Mouse (Mus musculus): ENCODE data around the gene Uimc1. TPM values are rescaled to one million over a fixed set of nuclear protein-coding genes. Genes with fewer than 3 reads are reported as not detected.

Gene Uimc1
- polyA plus RNA-seq, 1 experiment from 2014 or later = 29.5 TPM

DNA sequence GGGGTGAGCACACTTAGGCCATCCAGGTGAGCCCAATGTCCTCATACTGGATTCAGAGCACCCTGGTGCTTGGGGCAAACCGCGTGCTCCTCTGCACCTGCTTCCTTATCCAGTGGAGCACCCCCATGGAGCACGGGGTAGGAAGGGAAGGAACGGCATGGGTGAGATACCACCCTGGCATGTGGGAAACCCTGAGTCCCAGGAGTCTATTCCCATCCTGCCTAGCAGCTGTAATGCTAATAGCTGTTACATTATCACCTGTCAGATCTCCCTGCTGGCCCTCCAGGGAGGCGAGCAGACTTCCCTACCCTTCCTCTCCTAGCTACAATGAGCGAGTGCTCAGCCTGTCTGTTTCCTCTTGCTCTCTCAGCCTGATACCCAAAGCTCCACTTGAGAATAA, 104.9 kb downstream of the Uimc1 start:
- DNase-seq (ENCODE audit: low spot score) = no peak

DNA sequence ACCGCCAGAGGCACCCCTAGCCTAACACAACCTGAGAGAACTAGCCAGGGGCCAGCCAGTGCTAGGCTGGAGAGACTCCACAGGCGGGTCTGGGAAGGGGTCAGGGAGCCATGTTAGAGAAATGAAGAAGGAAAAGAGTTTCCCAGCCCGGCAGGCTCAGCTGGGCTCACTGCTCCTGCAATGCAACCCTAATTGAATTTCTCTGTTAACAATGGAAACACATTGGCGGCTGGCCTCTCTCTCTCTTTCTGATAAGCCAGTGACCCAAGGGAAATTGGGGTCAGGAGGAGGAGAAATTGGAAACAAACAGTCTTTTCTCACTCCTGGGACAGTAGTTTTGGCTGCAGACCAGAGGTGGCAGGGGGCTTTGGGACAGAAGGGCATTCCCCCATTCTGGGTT, 105.5 kb downstream of the Uimc1 start:
- no peak for DNase-seq (ENCODE audit: low spot score)

DNA sequence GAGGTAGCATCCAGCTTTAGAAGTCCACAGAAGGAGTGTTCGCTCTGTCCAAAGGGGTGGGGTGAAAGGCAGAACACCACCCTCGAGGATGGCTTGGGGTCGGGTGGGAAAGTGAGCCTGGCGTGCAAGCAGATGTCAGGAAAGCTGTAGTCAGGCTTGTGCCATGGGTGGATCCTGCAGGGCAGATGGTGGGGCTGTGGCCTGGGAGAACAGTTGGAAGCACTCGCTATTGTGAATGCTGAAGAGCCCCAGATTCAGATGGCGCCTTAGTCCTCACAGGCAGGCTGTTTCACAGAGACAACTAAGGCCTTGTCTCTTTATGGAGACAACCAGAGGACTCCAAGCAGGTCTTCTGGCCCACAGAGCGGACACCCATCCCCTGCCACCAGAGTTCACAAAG, 107.9 kb downstream of the Uimc1 start:
- no peak for DNase-seq (ENCODE audit: low spot score)

DNA sequence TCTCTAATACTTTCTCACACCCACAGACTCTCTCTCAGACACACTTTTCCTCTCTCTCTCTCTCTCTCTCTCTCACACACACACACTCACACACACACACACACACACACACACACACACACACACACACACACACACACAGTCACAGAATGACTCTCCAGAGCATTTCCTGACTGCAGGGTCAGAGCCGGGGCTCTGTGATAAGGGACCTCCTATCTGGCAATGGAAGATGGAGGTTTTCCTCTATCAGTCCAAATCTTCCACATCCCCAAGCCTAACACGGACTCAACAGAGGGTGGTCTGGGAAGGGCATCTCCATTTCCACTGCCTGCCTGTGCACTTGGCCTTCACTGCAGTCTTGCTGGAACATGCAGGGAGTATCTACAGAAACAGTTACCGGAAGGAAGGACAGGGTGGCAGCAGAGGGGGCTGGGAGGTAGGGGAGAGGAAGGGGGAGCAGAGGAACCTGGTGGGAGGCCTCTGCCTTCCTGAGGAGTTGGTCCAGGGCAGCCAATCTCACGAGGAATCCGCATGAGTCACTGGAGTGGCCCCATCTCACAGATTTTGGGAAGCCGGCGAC, 111.8 kb downstream of the Uimc1 start:
- DNase-seq (ENCODE audit: low spot score) = no peak

DNA sequence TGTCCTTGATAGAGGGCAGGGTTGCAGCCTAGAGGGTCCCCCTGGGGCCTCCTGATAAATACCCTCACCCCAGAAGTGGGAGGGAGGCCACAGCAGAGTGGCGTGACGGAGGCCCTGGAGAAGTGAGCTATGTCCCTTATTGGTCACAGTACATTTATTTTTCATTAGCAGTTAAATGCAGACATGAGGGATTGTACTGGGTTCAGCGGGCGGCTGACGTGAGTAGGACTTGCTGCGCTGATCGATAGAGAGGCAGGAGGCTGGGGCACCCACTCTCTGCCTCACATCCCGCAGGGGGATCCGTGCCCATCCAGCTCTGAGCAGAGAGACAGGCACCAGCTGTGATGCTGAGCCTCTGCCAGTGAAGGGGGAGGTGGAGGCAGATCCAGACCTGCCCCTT, 112.7 kb downstream of the Uimc1 start:
- DNase-seq (ENCODE audit: low spot score) = no peak

DNA sequence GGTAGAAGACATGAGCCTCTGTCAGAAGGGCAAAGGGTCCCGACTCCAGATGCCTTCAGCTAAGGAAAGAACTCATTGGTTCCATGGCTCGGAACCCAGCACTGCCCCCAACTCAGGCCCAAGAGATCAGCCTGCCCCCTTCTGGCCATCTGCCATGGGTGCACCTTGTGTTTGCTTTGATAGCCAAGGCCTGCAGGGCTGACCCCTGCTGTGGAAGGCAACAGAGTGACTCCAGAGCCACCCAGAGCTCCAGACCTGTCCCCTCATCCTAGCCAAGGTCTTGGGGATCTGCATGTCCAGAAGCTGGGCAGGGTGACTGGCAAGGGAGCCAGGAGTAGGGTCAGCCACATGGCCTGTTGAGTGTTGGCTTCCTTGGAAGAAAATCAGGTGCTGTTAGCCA, 116.5 kb downstream of the Uimc1 start:
- DNase-seq (ENCODE audit: low spot score) = no peak

DNA sequence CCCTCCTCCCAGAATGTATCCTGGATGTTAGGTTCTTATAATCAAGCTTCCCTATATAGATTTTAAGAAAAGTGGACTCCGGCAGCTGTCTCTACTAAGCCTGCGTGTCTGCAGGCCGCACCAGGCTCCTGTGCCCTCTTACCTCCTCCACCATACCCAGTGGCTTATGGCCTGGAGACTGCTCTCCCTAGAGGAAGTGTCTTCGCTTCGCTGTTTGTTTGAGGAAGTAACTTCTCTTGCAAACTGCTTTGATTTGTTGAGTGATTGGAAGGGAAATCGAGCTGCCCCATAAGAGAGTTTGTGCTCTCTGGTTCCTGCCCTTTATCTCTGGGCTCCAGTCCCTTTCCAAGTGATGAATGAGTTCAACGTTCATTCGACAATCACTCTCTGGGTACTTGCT, 117.1 kb downstream of the Uimc1 start:
- DNase-seq (ENCODE audit: low spot score) = no peak

DNA sequence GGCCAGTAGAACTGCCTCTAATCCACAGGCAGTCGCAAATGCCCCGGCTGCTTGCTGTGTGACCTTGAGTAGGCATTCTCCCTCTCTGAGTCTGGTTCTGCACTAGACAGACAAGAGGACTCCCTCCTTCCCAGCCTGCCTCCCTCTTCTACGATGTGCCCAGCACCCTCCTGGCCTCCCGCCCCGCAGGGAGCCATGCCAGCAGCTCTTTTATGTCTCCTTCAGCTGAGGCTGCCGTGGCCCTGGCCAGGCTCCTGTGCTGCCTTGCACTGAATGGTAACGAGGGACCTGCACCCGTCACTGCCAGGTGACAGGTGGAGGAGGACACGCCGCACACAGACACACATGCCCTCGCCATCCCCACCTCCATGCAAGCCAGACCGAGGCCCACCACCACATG, 119.1 kb downstream of the Uimc1 start:
- no peak for DNase-seq (ENCODE audit: low spot score)

DNA sequence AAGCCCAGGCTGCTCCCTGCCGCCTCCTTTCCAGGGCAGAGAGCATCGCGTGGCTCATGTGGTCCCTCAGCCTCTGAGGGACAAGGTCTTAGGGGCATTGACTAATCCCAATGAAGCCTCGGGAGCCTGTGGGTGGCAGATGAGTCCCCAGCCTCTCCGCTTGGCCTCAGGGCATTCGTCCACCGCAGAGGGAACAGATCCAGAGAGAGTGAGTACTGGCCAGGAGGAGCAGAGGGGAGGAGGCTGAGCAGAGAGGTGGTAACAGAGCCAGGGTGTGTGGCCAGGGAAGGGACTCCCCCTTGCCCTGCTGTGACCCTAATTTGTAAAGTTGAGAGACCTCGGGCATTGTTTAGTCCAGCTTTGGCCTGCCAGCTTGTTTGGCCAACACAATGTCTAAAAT, 121.3 kb downstream of the Uimc1 start:
- DNase-seq (ENCODE audit: low spot score) = no peak

Other genes starting within 250 kb of the Uimc1 start
- 0.75 and 1.2 TPM in 2 replicates for gene Unc5a, start 150.9 kb downstream of the Uimc1 start, polyA plus RNA-seq (2015; fragmentation: Nextera tagmentation; extraction: Ambion mirVana)
- 0.81 and 0.96 TPM in 2 replicates for gene Hk3, start 78.9 kb downstream of the Uimc1 start, polyA plus RNA-seq (2015; fragmentation: Nextera tagmentation; extraction: Ambion mirVana)
- 13.0 and 14.1 TPM in 2 replicates for gene Zfp346, start 5.0 kb upstream of the Uimc1 start, polyA plus RNA-seq (2015; fragmentation: Nextera tagmentation; extraction: Ambion mirVana)
- not detected in 2 replicates for gene Gm17617, start 33.2 kb upstream of the Uimc1 start, polyA plus RNA-seq (2015; fragmentation: Nextera tagmentation; extraction: Ambion mirVana)
- gene Fgfr4, start 52.3 kb upstream of the Uimc1 start, polyA plus RNA-seq (2015; fragmentation: Nextera tagmentation; extraction: Ambion mirVana) = 0.06 TPM in 1 of 2 replicates, not detected in the other
- gene Nsd1, start 109.5 kb upstream of the Uimc1 start, polyA plus RNA-seq (2015; fragmentation: Nextera tagmentation; extraction: Ambion mirVana) = 52.6 and 73.8 TPM in 2 replicates
- 434 and 456 TPM in 2 replicates for gene Prelid1, start 220.2 kb upstream of the Uimc1 start, polyA plus RNA-seq (2015; fragmentation: Nextera tagmentation; extraction: Ambion mirVana)
- gene Rab24, start 221.6 kb upstream of the Uimc1 start, polyA plus RNA-seq (2015; fragmentation: Nextera tagmentation; extraction: Ambion mirVana) = 99.1 and 105 TPM in 2 replicates
- 57.9 and 66.6 TPM in 2 replicates for gene Mxd3, start 229.5 kb upstream of the Uimc1 start, polyA plus RNA-seq (2015; fragmentation: Nextera tagmentation; extraction: Ambion mirVana)

Data from thymus, postnatal 0 days (tissue).